In genomic region chr11:115707313-115708208, GRCm38 (mm10) we compare ENCODE assay signal across 8 mouse cellular contexts. TPM values are rescaled to one million over a fixed set of nuclear protein-coding genes. Genes with fewer than 3 reads are reported as not detected.
DNase-seq lines count a peak whose midpoint lies in the region; ATAC-seq lines count a peak whose summit lies in the region.

No protein-coding gene starts in this region.

- H3K27me3 ChIP-seq in heart, embryonic 13.5 days (replicated peaks), result no peaks in the 10 kb centered on the region
- no peaks in the 10 kb centered on the region for H3K27me3 ChIP-seq in megakaryocyte, embryonic 14.5 days (replicated peaks)

- peak overlapping the region; percentile 99 for H3K9ac ChIP-seq in heart, embryonic 13.5 days

- peak; percentile 48 to 50 for DNase-seq in heart, adult 18-20 months
- DNase-seq in heart, adult 8-10 months (ENCODE audit: low spot score), result no peak
- peak; percentile 62 for DNase-seq in T-cell, adult 2 months (ENCODE audit: low spot score)
- DNase-seq in embryo, embryonic 10 days (ENCODE audit: low spot score), result peak; percentile 78
- DNase-seq in kidney, postnatal 14 days, result peak; percentile 51
- DNase-seq in spleen, postnatal 36 days (ENCODE audit: low spot score in 2 of 2), result peak; percentile 69 to 73

- peak; percentile 23; the same call in 1 of the 2 replicates for ATAC-seq in heart, embryonic 13.5 days (ENCODE audit: extremely low read depth, insufficient number of reproducible peaks, low FRiP score, low TSS enrichment)

- no peaks in the 10 kb centered on the region for H3K9me3 ChIP-seq in heart, embryonic 13.5 days
- H3K9me3 ChIP-seq in megakaryocyte, embryonic 14.5 days, result 0 out of 2 replicates have a peak, but pooled peaks cover 4% of the 10 kb centered on the region

- H3K4me1 ChIP-seq in heart, embryonic 13.5 days, result peaks cover 40% of the 10 kb centered on the region
- H3K4me1 ChIP-seq in megakaryocyte, embryonic 14.5 days, result peaks cover 74% of the 10 kb centered on the region

- H3K4me3 ChIP-seq in heart, embryonic 13.5 days, result peak overlapping the region; percentile 100
- H3K4me3 ChIP-seq in megakaryocyte, embryonic 14.5 days (replicated peaks), result peak overlapping the region; percentile 96

- H3K27ac ChIP-seq in heart, embryonic 13.5 days (replicated peaks), result peak overlapping the region; percentile 93

- under 1% methylated on average over 42 of the region's 44 CpGs for WGBS in heart, embryonic 13.5 days

- H3K4me2 ChIP-seq in heart, embryonic 13.5 days, result peak overlapping the region; percentile 96

- H3K36me3 ChIP-seq in heart, embryonic 13.5 days, result no peaks in the 10 kb centered on the region
- H3K36me3 ChIP-seq in megakaryocyte, embryonic 14.5 days (replicated peaks; ENCODE audit: low read length), result peaks cover 25% of the 10 kb centered on the region

RNA-seq across cellular contexts. Expression of gene Grb2, which starts 0.8 kb away (rescaled TPM):
- 100 to 1,000 TPM in 1 of 2 experiments, 10 to 100 TPM in 1; 98.4 to 111 TPM for total RNA-seq in heart, adult 18-20 months (2021)
- total RNA-seq in heart, adult 8-10 months (2022), result 100 to 1,000 TPM in 3 of 4 experiments, 10 to 100 TPM in 1; 93.7 to 126 (median 111) TPM
- polyA plus RNA-seq in heart, embryonic 13.5 days (2015; fragmentation: Nextera tagmentation; extraction: Ambion mirVana), result 86.6 and 90.0 TPM in 2 replicates
- 30.1 and 77.5 TPM in 2 replicates for polyA plus RNA-seq in megakaryocyte, embryonic 14.5 days (2012; ENCODE audit: insufficient read depth, low replicate concordance)

RNA-seq across cellular contexts. Expression of gene Tmem94, which starts 57.7 kb away (rescaled TPM):
- 100 to 1,000 TPM in 1 of 2 experiments, 10 to 100 TPM in 1; 96.6 to 104 TPM for total RNA-seq in heart, adult 18-20 months (2021)
- 100 to 1,000 TPM in 2 of 4 experiments, 10 to 100 TPM in 2; 96.2 to 103 (median 100) TPM for total RNA-seq in heart, adult 8-10 months (2022)
- polyA plus RNA-seq in heart, embryonic 13.5 days (2015; fragmentation: Nextera tagmentation; extraction: Ambion mirVana), result 34.3 and 39.4 TPM in 2 replicates
- polyA plus RNA-seq in megakaryocyte, embryonic 14.5 days (2012; ENCODE audit: insufficient read depth, low replicate concordance), result 22.7 and 34.8 TPM in 2 replicates
